Comparison of ENCODE assay signal across 28 mouse cellular contexts in genomic region chr10:40144815-40145214, GRCm38 (mm10). TPM values are rescaled to one million over a fixed set of nuclear protein-coding genes. Genes with fewer than 3 reads are reported as not detected.
A peak's percentile ranks its signal among the peaks of the same experiment; 100 is the strongest.
DNase-seq lines count a peak whose midpoint lies in the region; ATAC-seq and TF ChIP-seq lines count a peak whose summit lies in the region.
"Had no signal": no experiment of that assay in that cellular context is flagged by ENCODE, and none has a peak within 500 bp of the region (broad histone marks: within the 10 kb centered on the region; RNA-seq: fewer than 3 reads in every experiment).

No protein-coding gene starts in this region.

- WGBS in heart, embryonic 10.5 days, result 64% methylated on average over 1 of the region's 1 CpGs
- WGBS in liver, embryonic 12.5 days (ENCODE audit: insufficient replicate concordance), result 39% methylated on average over 1 of the region's 1 CpGs
- 92% methylated on average over 1 of the region's 1 CpGs for WGBS in liver, postnatal 0 days (ENCODE audit: insufficient replicate concordance)
- WGBS in liver, embryonic 13.5 days (ENCODE audit: insufficient replicate concordance), result 55% methylated on average over 1 of the region's 1 CpGs

- no peak for TF ChIP-seq CTCF in liver, postnatal 0 days (IDR thresholded peaks at IDR 0.05; ENCODE audit: low read depth)

- TF ChIP-seq EP300 in liver, postnatal 0 days (IDR thresholded peaks at IDR 0.05; ENCODE audit: low read depth), result no peak

- H3K4me2 ChIP-seq in liver, embryonic 12.5 days, result peak overlapping the region; percentile 32
- H3K4me2 ChIP-seq in liver, postnatal 0 days (ENCODE audit: low read depth, low read length), result no peak overlapping the region
- H3K4me2 ChIP-seq in liver, embryonic 13.5 days, result no peak overlapping the region
- H3K4me2 ChIP-seq: embryonic facial prominence, embryonic 12.5 days; embryonic facial prominence, embryonic 15.5 days; heart, embryonic 12.5 days; heart, embryonic 15.5 days; hindbrain, embryonic 14.5 days had no signal

- H3K4me3 ChIP-seq in heart, embryonic 10.5 days, result no peak overlapping the region
- H3K4me3 ChIP-seq in liver, embryonic 12.5 days, result no peak overlapping the region
- no peak overlapping the region for H3K4me3 ChIP-seq in liver, postnatal 0 days (ENCODE audit: low read depth, low read length)
- H3K4me3 ChIP-seq in liver, embryonic 13.5 days (replicated peaks), result no peak overlapping the region
- H3K4me3 ChIP-seq: embryonic facial prominence, embryonic 12.5 days; embryonic facial prominence, embryonic 15.5 days; heart, adult 2 months; heart, embryonic 12.5 days; heart, embryonic 15.5 days had no signal

- H3K9ac ChIP-seq in liver, embryonic 12.5 days, result no peak overlapping the region
- H3K9ac ChIP-seq in liver, postnatal 0 days (replicated peaks), result no peak overlapping the region
- H3K9ac ChIP-seq in liver, embryonic 13.5 days, result no peak overlapping the region
- H3K9ac ChIP-seq: embryonic facial prominence, embryonic 12.5 days; embryonic facial prominence, embryonic 15.5 days; forebrain, postnatal 0 days; heart, embryonic 12.5 days; heart, embryonic 15.5 days; hindbrain, embryonic 14.5 days had no signal

- peak; percentile 18; the same call in 1 of the 2 replicates for ATAC-seq in liver, embryonic 12.5 days
- no peak for ATAC-seq in liver, postnatal 0 days
- no peak for ATAC-seq in liver, embryonic 13.5 days (ENCODE audit: low read depth)
- ATAC-seq: CD4-positive, CD25-positive, alpha-beta regulatory T cell, adult 4 months; forebrain, embryonic 14.5 days; forebrain, postnatal 0 days; hindbrain, postnatal 0 days; inflammation-experienced regulatory T-cells, adult 6 months; Patski had no signal

- no peak overlapping the region for H3K27ac ChIP-seq in heart, embryonic 10.5 days
- H3K27ac ChIP-seq in liver, embryonic 12.5 days, result peak overlapping the region; percentile 64
- H3K27ac ChIP-seq in liver, postnatal 0 days (ENCODE audit: low read depth), result no peak overlapping the region
- peak overlapping the region; percentile 62; the same call in 1 of the 2 replicates for H3K27ac ChIP-seq in liver, embryonic 13.5 days
- H3K27ac ChIP-seq: embryonic facial prominence, embryonic 12.5 days; embryonic facial prominence, embryonic 15.5 days; heart, adult 2 months; heart, embryonic 15.5 days; hindbrain, embryonic 14.5 days; hindbrain, postnatal 0 days had no signal

- H3K36me3 ChIP-seq in heart, embryonic 10.5 days, result no peaks in the 10 kb centered on the region
- peaks cover 3% of the 10 kb centered on the region for H3K36me3 ChIP-seq in liver, embryonic 12.5 days
- no peaks in the 10 kb centered on the region for H3K36me3 ChIP-seq in liver, postnatal 0 days (replicated peaks; ENCODE audit: insufficient read depth, low read length)
- H3K36me3 ChIP-seq in liver, embryonic 13.5 days, result peaks cover 6% of the 10 kb centered on the region
- H3K36me3 ChIP-seq: embryonic facial prominence, embryonic 12.5 days; embryonic facial prominence, embryonic 15.5 days; heart, embryonic 12.5 days; heart, embryonic 15.5 days had no signal

- H3K27me3 ChIP-seq in heart, embryonic 10.5 days (ENCODE audit: insufficient read depth, poor library complexity, severe bottlenecking), result no peaks in the 10 kb centered on the region
- no peaks in the 10 kb centered on the region for H3K27me3 ChIP-seq in liver, embryonic 12.5 days (replicated peaks)
- no peaks in the 10 kb centered on the region for H3K27me3 ChIP-seq in liver, postnatal 0 days (ENCODE audit: insufficient read depth, low read length)
- H3K27me3 ChIP-seq in liver, embryonic 13.5 days, result no peaks in the 10 kb centered on the region; the same call in 1 of the 2 replicates
- H3K27me3 ChIP-seq: embryonic facial prominence, embryonic 15.5 days; heart, embryonic 12.5 days; heart, embryonic 15.5 days had no signal

- peak; percentile 74 for DNase-seq in heart, embryonic 10.5 days (ENCODE audit: low spot score)
- no peak for DNase-seq in heart, adult 8-10 months (ENCODE audit: low spot score)
- no peak for DNase-seq in liver, postnatal 0 days
- DNase-seq in liver, embryonic 13.5 days, result no peak
- DNase-seq in spleen, postnatal 10 days (ENCODE audit: low spot score in 2 of 2), result no peak
- no peak for DNase-seq in layer of hippocampus, adult 9-11 months
- DNase-seq: adrenal gland, postnatal 10 days; adrenal gland, postnatal 36 days; cerebellum, adult 11 months; cerebellum, adult 2 months; cerebellum, adult 9-11 months; cerebellum, postnatal 25 days; forebrain, postnatal 0 days; gastrocnemius, postnatal 25 days; heart, adult 2 months; heart, postnatal 14 days; heart, postnatal 4 days had no signal

- H3K9me3 ChIP-seq in heart, embryonic 10.5 days, result no peaks in the 10 kb centered on the region
- H3K9me3 ChIP-seq in liver, embryonic 12.5 days (replicated peaks), result no peaks in the 10 kb centered on the region
- no peaks in the 10 kb centered on the region for H3K9me3 ChIP-seq in liver, postnatal 0 days (ENCODE audit: low read length)
- no peaks in the 10 kb centered on the region for H3K9me3 ChIP-seq in liver, embryonic 13.5 days (replicated peaks)
- H3K9me3 ChIP-seq: embryonic facial prominence, embryonic 12.5 days; embryonic facial prominence, embryonic 15.5 days; heart, embryonic 12.5 days; heart, embryonic 15.5 days had no signal

- peaks cover 16% of the 10 kb centered on the region for H3K4me1 ChIP-seq in heart, embryonic 10.5 days
- H3K4me1 ChIP-seq in liver, embryonic 12.5 days, result peaks cover 82% of the 10 kb centered on the region
- peaks cover 24% of the 10 kb centered on the region for H3K4me1 ChIP-seq in liver, postnatal 0 days (ENCODE audit: insufficient read depth)
- H3K4me1 ChIP-seq in liver, embryonic 13.5 days (replicated peaks), result peaks cover 78% of the 10 kb centered on the region

RNA-seq across cellular contexts. Expression of gene Slc16a10, which starts 2.8 kb away (rescaled TPM):
- 15.2 and 20.7 TPM in 2 replicates for polyA plus RNA-seq in heart, embryonic 10.5 days (2016; fragmentation: Nextera tagmentation; extraction: Ambion mirVana)
- 10 to 100 TPM; 19.3 to 24.6 (median 19.9) TPM for total RNA-seq in heart, adult 8-10 months (2022)
- polyA plus RNA-seq in liver, embryonic 12.5 days (2016; fragmentation: Nextera tagmentation; extraction: Ambion mirVana), result 93.9 and 99.9 TPM in 2 replicates
- polyA plus RNA-seq in liver, postnatal 0 days (2015; fragmentation: Nextera tagmentation; extraction: Ambion mirVana), result 20.2 and 22.1 TPM in 2 replicates
- 75.1 and 80.8 TPM in 2 replicates for polyA plus RNA-seq in liver, embryonic 13.5 days (2015; fragmentation: Nextera tagmentation; extraction: Ambion mirVana)

Comparison
In these comparisons a context has a peak if more than half of its experiments do, and no peak if none do; other contexts are left out.
1. H3K27ac ChIP-seq: peak in liver, embryonic 12.5 days (single experiment) and liver, embryonic 13.5 days (single experiment); none in heart, embryonic 10.5 days (single experiment) and liver, postnatal 0 days (single experiment).